Mouse (Mus musculus) megakaryocyte, embryonic 14.5 days (primary cell): ENCODE results near the gene Adam8. TPM values are rescaled to one million over a fixed set of nuclear protein-coding genes. Genes with fewer than 3 reads are reported as not detected.
A peak's percentile ranks its signal among the peaks of the same experiment; 100 is the strongest.

Source experiments
- H3K27me3 ChIP-seq: replicated peaks from 2 replicates; pipeline ENCODE3; 2012; ENCODE audit warnings: inconsistent platforms
- H3K36me3 ChIP-seq: replicated peaks from 2 replicates; pipeline ENCODE3; 2012; ENCODE audit warnings: low read length, inconsistent platforms, mixed read lengths
- H3K4me1 ChIP-seq: 2 replicates; pipeline ENCODE4 v1.6.1; 2012; ENCODE audit warnings: inconsistent platforms
- H3K4me3 ChIP-seq: replicated peaks from 2 replicates; pipeline ENCODE3; 2012; ENCODE audit warnings: moderate library complexity, mild to moderate bottlenecking, inconsistent platforms
- H3K9me3 ChIP-seq: 2 replicates; pipeline ENCODE4 v1.6.1; 2012; ENCODE audit warnings: inconsistent platforms
- FLI1 ChIP-seq: IDR thresholded peaks from 2 replicates; pipeline ENCODE4 v1.6.1; 2012; ENCODE audit warnings: low read length, inconsistent platforms, mixed read lengths
- GATA1 ChIP-seq: IDR thresholded peaks from 3 replicates; pipeline ENCODE4 v1.6.1; 2012; ENCODE audit warnings: mixed read lengths, low read length, inconsistent platforms, borderline replicate concordance
- polyA plus RNA-seq: library from polyadenylated mRNA; stranded (reverse); fragments of >175 nt; gene quantifications from 2 replicates; pipeline ENCODE4 v1.2.3, GENCODE M21; 2012; ENCODE audit warnings: low replicate concordance; ENCODE audit not compliant: insufficient read depth

The Adam8 gene
- polyA plus RNA-seq, 1 experiment: 22.3 TPM

- TF ChIP-seq FLI1 (no peak), GATA1 (no peak)
- Histone ChIP-seq H3K36me3 (no peaks in the 10 kb centered on the region), H3K4me1 (peaks cover 49% of the 10 kb centered on the region), H3K9me3 (no peaks in the 10 kb centered on the region), H3K4me3 (no peak overlapping the region), H3K27me3 (peaks cover 32% of the 10 kb centered on the region)
Observed at GRCm38 (mm10) chr7:139968428-139968827, 23.9 kb downstream of the Adam8 start.

DNA sequence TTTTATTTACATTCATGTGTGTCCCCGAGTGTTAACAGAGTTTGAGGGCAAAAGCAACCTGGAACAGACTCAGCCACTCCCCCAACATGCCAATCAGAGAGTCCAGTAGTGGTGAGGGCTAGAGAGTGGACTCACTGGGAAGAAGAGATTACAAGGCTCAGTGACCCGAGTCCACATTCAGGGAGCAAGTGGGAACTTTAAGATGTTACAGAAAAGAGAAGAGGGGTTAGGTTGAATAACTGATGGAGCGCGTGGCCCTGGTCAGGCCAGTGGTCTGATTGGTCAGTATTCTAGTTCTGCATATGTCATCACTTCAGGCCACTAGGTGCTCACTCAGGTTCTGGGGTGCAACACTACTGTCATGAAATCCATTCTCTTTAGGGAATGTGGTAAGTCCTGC lies 25.2 kb downstream of the Adam8 start:
- Histone ChIP-seq H3K4me3 (no peak overlapping the region), H3K9me3 (no peaks in the 10 kb centered on the region), H3K27me3 (peaks cover 36% of the 10 kb centered on the region), H3K4me1 (peaks cover 36% of the 10 kb centered on the region), H3K36me3 (no peaks in the 10 kb centered on the region)
- TF ChIP-seq FLI1 (no peak), GATA1 (no peak)

GRCm38 (mm10) chr7:139963814-139964213 lies 28.5 kb downstream of the Adam8 start:
- Histone ChIP-seq H3K36me3 (no peaks in the 10 kb centered on the region), H3K27me3 (peaks cover 64% of the 10 kb centered on the region), H3K9me3 (no peaks in the 10 kb centered on the region), H3K4me1 (peaks cover 8% of the 10 kb centered on the region; the same call in 1 of the 2 replicates), H3K4me3 (no peak overlapping the region)
- TF ChIP-seq GATA1 (no peak), FLI1 (no peak)

GRCm38 (mm10) chr7:139961141-139961540 lies 31.2 kb downstream of the Adam8 start:
- no peaks in the 10 kb centered on the region for H3K9me3 ChIP-seq
- H3K4me1 ChIP-seq: peaks cover 8% of the 10 kb centered on the region

DNA sequence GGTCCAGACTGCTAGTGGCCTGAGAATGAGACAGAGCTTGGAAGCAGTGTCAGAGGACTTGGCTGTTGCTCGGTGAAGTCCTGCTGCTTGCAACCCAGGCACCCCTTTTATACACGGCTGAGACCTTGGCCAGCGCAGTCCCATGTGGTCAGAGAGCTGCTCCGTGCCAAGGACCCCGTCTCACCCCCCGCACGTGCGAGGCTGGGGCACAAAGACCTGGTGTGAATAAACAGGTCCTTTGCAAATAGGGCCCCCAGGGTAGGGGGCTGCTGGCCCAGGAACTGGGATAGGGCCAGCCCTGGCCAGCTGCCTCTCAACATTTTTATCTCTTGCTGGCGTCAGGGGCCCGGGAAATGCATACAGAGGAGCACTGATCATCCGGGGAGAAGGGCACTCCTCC lies 34.4 kb downstream of the Adam8 start:
- TF ChIP-seq FLI1: no peak
- no peak for TF ChIP-seq GATA1

More at GRCm38 (mm10) chr7:139961141-139961540, 31.2 kb downstream of the Adam8 start:
- no peak for TF ChIP-seq FLI1
- TF ChIP-seq GATA1: no peak
- H3K36me3 ChIP-seq: no peaks in the 10 kb centered on the region
- H3K4me3 ChIP-seq: no peak overlapping the region
- peaks cover 77% of the 10 kb centered on the region for H3K27me3 ChIP-seq

DNA sequence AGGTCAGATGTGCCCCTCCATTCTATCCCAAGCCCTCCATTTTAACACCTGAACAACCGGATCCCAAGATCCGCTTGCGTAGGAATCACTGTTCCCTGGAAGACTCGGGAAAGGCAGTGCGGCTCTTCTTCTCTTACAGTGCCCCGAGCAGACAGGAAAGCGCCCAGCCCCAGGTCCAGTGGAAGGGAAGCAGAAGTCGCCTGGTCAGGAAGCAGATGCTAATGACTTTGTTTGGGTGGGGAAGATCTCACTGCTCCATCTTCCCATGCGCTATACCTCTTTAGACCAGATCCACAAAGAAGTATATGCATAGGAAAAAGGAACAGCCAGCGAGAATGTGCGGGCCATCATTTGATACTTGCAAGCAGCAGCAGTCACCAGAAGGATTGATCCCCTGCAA lies 34.9 kb downstream of the Adam8 start:
- TF ChIP-seq GATA1 (no peak), FLI1 (no peak)
- Histone ChIP-seq H3K27me3 (peaks cover 79% of the 10 kb centered on the region), H3K4me3 (no peak overlapping the region), H3K36me3 (no peaks in the 10 kb centered on the region), H3K4me1 (peaks cover 8% of the 10 kb centered on the region), H3K9me3 (no peaks in the 10 kb centered on the region)

More for the DNA sequence above, 34.4 kb downstream of the Adam8 start:
- Histone ChIP-seq H3K4me3 (no peak overlapping the region), H3K36me3 (no peaks in the 10 kb centered on the region), H3K9me3 (no peaks in the 10 kb centered on the region), H3K4me1 (peaks cover 8% of the 10 kb centered on the region), H3K27me3 (peaks cover 82% of the 10 kb centered on the region)

DNA sequence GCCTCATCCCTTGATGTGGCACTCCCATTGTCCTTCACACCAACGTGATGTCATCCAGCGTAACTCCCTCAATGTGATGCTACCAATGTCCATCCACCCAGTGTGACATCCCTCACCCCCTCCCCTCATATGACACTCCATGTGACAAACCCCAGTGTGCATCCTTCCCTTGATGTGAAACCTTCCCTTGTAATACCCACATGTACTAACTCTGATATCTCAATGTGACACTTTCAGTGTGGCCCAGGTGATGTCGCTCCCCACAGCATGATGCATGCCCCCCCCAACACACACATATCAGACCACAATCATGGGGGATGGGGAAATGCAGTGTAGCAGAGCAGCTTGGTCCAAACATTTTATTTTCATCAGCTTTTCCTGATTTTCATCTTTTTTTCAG lies 35.7 kb downstream of the Adam8 start:
- no peaks in the 10 kb centered on the region for H3K9me3 ChIP-seq
- H3K27me3 ChIP-seq: peaks cover 79% of the 10 kb centered on the region
- H3K36me3 ChIP-seq: no peaks in the 10 kb centered on the region
- H3K4me3 ChIP-seq: peak overlapping the region; percentile 8
- TF ChIP-seq FLI1 (no peak), GATA1 (no peak)
- peaks cover 8% of the 10 kb centered on the region for H3K4me1 ChIP-seq

DNA sequence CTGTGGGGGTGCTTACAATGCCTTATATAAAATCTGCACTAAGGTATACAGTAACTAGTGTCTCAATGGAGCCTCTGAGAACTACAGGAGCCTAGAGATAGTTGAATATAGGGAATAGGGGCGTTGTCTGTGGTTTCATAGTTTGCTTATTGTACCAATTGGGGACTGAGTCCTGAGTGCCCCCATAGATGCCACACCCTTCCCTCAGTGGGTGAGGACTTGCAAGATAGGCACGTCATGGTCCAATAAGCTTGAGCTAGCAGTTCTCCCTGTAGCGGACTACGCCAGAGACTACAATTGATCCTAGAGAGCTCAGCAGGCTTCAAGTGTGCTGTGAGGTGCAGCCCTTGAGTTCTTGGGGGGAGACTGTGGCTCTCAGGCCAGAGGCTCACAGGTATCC lies 36.9 kb downstream of the Adam8 start:
- Histone ChIP-seq H3K36me3 (no peaks in the 10 kb centered on the region), H3K27me3 (peaks cover 72% of the 10 kb centered on the region), H3K4me1 (peaks cover 16% of the 10 kb centered on the region), H3K9me3 (no peaks in the 10 kb centered on the region), H3K4me3 (no peak overlapping the region)
- TF ChIP-seq GATA1 (no peak), FLI1 (no peak)

DNA sequence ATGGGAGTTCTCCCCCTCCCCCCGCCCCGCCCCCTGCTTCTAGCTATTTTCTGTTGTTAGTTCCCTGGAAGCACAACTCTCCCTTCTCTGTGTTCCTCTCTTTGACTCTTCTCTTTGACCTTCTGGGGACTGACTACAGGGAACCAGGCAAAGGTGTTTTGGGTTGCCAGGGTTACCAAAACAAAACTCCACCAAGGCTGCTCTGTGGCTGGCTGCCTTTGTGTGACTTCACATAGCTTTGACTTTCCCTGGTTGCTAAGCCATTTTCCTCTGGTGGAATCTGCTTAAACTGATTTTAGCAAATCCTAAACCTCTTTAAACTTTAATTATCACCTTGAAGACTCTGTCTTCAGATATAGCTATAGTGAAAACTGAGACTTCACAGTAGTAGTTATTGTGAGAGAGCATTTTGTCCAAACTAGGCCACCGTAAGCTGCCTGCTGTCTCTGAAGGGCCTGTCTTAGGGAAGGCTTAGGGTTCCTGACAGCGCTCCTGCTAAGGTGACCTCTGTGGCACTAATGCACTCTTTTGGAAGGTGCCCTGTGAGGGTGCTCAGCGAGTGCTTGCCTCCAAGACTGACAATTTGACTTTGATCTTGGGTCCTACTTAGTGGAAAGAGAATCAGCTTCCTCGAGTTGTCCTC lies 40.2 kb downstream of the Adam8 start:
- TF ChIP-seq FLI1 (no peak), GATA1 (no peak)
- Histone ChIP-seq H3K4me1 (peaks cover 18% of the 10 kb centered on the region), H3K27me3 (peaks cover 75% of the 10 kb centered on the region), H3K4me3 (no peak overlapping the region), H3K36me3 (no peaks in the 10 kb centered on the region), H3K9me3 (no peaks in the 10 kb centered on the region)

- Histone ChIP-seq H3K27me3 (peaks cover 74% of the 10 kb centered on the region), H3K36me3 (no peaks in the 10 kb centered on the region), H3K4me3 (peak overlapping the region; percentile 93), H3K9me3 (no peaks in the 10 kb centered on the region), H3K4me1 (peaks cover 17% of the 10 kb centered on the region)
- no peak for TF ChIP-seq GATA1
- no peak for TF ChIP-seq FLI1
Observed at GRCm38 (mm10) chr7:139951079-139951478, 41.3 kb downstream of the Adam8 start.

DNA sequence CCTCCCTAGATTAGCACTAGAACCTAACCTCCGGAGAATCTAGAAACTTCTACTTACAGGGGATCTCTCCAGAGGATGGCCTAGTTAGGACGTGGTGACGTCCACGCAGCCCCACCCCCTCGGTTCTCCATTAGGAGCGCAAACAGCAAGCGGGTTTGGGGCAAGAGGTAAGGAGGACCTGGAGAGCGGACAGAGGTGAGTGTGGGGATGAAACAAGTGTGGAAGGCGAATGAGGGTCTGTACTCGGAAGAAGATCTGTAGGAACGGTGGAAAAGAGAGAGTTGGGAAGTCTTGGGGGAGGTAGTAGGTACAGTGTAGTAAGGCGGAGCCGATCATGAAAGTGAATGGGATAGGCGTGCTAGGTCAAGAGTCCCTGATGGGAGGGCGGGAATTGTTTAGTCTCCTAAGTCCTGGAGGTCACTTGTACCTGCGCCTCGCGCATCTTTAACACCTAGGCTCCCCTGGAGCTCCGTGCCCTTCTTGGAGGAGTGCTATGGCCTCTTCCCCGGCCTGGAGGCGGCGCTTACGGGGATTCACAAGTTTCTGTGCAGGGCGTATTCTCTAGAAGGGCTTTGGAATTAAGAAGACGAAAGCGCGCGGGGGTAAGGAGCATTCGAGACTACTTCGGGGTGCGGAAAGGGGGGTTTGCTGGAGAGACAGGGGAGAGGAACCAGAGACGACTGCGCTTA lies 41.9 kb downstream of the Adam8 start:
- Histone ChIP-seq H3K4me3 (peak overlapping the region; percentile 93), H3K4me1 (peaks cover 17% of the 10 kb centered on the region), H3K27me3 (peaks cover 74% of the 10 kb centered on the region), H3K36me3 (no peaks in the 10 kb centered on the region), H3K9me3 (no peaks in the 10 kb centered on the region)
- TF ChIP-seq GATA1 (no peak), FLI1 (no peak)
